Mouse (Mus musculus) forebrain, embryonic 12.5 days (tissue): ENCODE measurements around the gene Erbb3. TPM values are rescaled to one million over a fixed set of nuclear protein-coding genes. Genes with fewer than 3 reads are reported as not detected.

Source experiments
- ATAC-seq: fragments of 200-750 bp; cut with Nextera tagmentation; 2 replicates; pipeline ENCODE4 v1.8.0; 2017; ENCODE audit warnings: moderate TSS enrichment; ENCODE audit not compliant: low FRiP score
- H3K27ac ChIP-seq: fragments of 300-500 bp; sonication (generic); 2 replicates; pipeline ENCODE4 v1.5.1; 2016; ENCODE audit warnings: mild to moderate bottlenecking
- H3K27me3 ChIP-seq: fragments of 300-500 bp; sonication (generic); 2 replicates; pipeline ENCODE4 v1.6.1; 2016; ENCODE audit warnings: mild to moderate bottlenecking
- H3K36me3 ChIP-seq: fragments of 300-500 bp; sonication (generic); replicated peaks from 2 replicates; pipeline ENCODE4 v1.6.1; 2016; ENCODE audit warnings: mild to moderate bottlenecking
- H3K4me1 ChIP-seq: fragments of 300-500 bp; sonication (generic); 2 replicates; pipeline ENCODE4 v1.6.1; 2016
- H3K4me2 ChIP-seq: fragments of 300-500 bp; sonication (generic); 2 replicates; pipeline ENCODE4 v1.6.1; 2016; ENCODE audit warnings: mild to moderate bottlenecking, moderate library complexity
- H3K4me3 ChIP-seq: fragments of 300-500 bp; sonication (generic); replicated peaks from 2 replicates; pipeline ENCODE4 v1.5.1; 2016; ENCODE audit warnings: mild to moderate bottlenecking
- H3K9ac ChIP-seq: fragments of 300-500 bp; sonication (generic); 2 replicates; pipeline ENCODE4 v1.6.1; 2016; ENCODE audit warnings: mild to moderate bottlenecking
- H3K9me3 ChIP-seq: fragments of 300-500 bp; sonication (generic); 2 replicates; pipeline ENCODE4 v1.6.1; 2016
- WGBS: fragments of 180-500 bp; shearing (Covaris S2); methylation state at CpG from one replicate; pipeline ENCODE4 v1.1.7; 2016; 5-methylcytosine and 5-hydroxymethylcytosine counted together
- polyA plus RNA-seq: library from polyadenylated mRNA; unstranded; fragments of >200 nt; fragmentation: Nextera tagmentation; extraction: Ambion mirVana; gene quantifications from 2 replicates; pipeline ENCODE4 v1.2.1, GENCODE M21; 2016

The Erbb3 gene
- polyA plus RNA-seq, 1 experiment from 2014 or later: 2.0 TPM

DNA sequence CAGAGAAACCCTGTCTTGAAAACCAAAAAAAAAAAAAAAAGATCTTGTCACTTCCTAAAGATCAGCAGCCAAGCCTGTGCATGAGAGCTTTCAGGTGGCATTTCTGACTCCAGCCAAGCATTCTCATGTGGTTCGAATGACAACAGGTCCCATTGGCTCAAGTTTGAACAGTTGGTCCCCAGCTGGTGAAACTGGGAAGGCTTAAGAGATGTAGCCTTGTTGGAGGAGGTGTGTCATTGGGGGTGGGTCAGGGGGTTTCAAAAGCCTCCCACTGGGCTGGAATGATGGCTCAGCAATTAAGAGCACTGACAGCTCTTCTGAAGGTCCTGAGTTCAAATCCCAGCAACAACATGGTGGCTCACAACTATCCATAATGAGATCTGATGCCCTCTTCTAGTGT, 12.0 kb upstream of the Erbb3 start:
- H3K9me3 ChIP-seq: no peaks in the 10 kb centered on the region
- no peak overlapping the region for H3K4me3 ChIP-seq
- H3K27me3 ChIP-seq: no peaks in the 10 kb centered on the region
- H3K9ac ChIP-seq: no peak overlapping the region
- H3K27ac ChIP-seq: no peak overlapping the region
- H3K36me3 ChIP-seq: no peaks in the 10 kb centered on the region
- ATAC-seq: no peak
- no peaks in the 10 kb centered on the region for H3K4me1 ChIP-seq
- no peak overlapping the region for H3K4me2 ChIP-seq
- 78% methylated on average over 1 of the region's 1 CpGs for WGBS

DNA sequence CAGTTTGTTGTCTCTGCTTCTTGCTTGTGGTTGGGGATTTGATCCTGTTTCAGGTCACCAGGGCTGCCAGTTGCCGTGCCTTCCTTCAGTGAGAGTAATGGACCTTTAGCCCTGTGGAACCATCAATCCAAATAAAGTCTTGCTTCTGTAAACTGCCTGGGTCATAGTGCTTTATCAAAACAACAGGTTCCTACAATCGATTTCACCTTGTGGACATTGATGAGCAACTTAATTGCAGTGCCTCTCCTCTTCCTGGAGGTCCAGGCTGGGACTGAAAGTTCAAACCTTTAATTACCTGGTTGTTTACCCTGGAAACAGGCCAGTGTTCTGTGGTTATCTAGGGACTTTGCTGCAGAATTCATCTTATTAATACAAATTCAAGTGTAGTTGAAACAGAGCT, 9.0 kb upstream of the Erbb3 start:
- no peak overlapping the region for H3K9ac ChIP-seq
- ATAC-seq: no peak
- WGBS: 77% methylated on average over 2 of the region's 2 CpGs

DNA sequence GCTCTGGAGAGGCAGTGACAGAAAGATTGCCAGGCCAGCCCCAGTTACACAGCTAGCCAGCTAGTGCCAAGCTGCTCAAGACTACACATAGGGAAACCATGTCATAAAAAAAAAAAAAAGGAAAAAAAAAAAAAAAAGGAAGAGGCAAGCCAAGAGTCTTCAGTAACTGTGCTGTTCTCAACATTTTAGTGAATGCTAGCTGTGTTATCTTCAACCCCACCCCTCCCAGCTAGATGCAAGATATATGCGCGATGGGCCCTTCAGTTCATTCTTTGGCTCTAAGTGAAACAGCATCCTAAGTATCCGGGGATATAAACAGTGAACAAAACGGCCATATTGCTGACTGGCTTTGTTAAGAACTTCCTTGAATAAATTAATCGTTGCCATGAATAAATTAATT, 3.3 kb upstream of the Erbb3 start:
- Histone ChIP-seq H3K9me3 (no peaks in the 10 kb centered on the region), H3K4me1 (peaks cover 17% of the 10 kb centered on the region), H3K4me3 (no peak overlapping the region), H3K27me3 (peaks cover 35% of the 10 kb centered on the region), H3K9ac (no peak overlapping the region), H3K4me2 (no peak overlapping the region), H3K27ac (no peak overlapping the region), H3K36me3 (no peaks in the 10 kb centered on the region)
- WGBS: 78% methylated on average over 5 of the region's 5 CpGs
- ATAC-seq: no peak

More for the DNA sequence above, 9.0 kb upstream of the Erbb3 start:
- Histone ChIP-seq H3K36me3 (no peaks in the 10 kb centered on the region), H3K27ac (no peak overlapping the region), H3K4me2 (no peak overlapping the region), H3K4me1 (no peaks in the 10 kb centered on the region), H3K4me3 (no peak overlapping the region), H3K27me3 (peaks cover 9% of the 10 kb centered on the region), H3K9me3 (no peaks in the 10 kb centered on the region)

DNA sequence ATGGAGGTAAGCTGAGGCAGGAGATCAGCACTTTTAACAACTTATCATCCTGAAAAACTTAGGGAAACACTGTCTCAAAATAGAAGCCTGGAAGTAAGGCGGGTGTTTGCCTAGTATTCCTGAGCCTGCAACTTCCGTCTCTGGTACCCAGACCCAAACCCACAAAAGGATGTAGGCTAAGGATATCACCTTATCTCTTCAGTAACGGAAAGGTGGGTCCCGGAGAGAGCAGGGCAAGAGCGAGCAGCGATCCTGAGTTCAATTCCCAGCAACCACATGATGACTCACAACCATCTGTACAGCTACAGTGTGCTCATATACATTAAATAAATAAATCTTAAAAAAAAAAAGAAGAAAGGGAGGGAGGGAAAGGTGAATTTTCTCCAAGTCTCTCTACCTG, 2.0 kb upstream of the Erbb3 start:
- Histone ChIP-seq H3K9me3 (no peaks in the 10 kb centered on the region), H3K9ac (no peak overlapping the region), H3K4me1 (peaks cover 17% of the 10 kb centered on the region), H3K36me3 (no peaks in the 10 kb centered on the region), H3K4me2 (no peak overlapping the region), H3K27me3 (peaks cover 49% of the 10 kb centered on the region), H3K27ac (no peak overlapping the region), H3K4me3 (no peak overlapping the region)
- no peak for ATAC-seq
- 94% methylated on average over 6 of the region's 6 CpGs for WGBS

- Histone ChIP-seq H3K27me3 (peaks cover 61% of the 10 kb centered on the region), H3K36me3 (no peaks in the 10 kb centered on the region), H3K27ac (0 out of 2 replicates have a peak overlapping the region, but pooled peaks have one; percentile 19), H3K4me1 (peaks cover 17% of the 10 kb centered on the region), H3K9me3 (no peaks in the 10 kb centered on the region), H3K9ac (peak overlapping the region; percentile 64), H3K4me2 (peak overlapping the region; percentile 98), H3K4me3 (peak overlapping the region; percentile 67)
- 0% methylated on average over 43 of the region's 43 CpGs for WGBS
- ATAC-seq: peak; percentile 64
These were observed 790 bp upstream of the Erbb3 start for GRCm38 (mm10) chr10:128590193-128590690.

- H3K27ac ChIP-seq: no peak overlapping the region
- H3K9ac ChIP-seq: peak overlapping the region; percentile 64
- H3K4me1 ChIP-seq: peaks cover 17% of the 10 kb centered on the region
- H3K9me3 ChIP-seq: no peaks in the 10 kb centered on the region
- WGBS: 2% methylated on average over 23 of the region's 23 CpGs
- peak overlapping the region; percentile 98 for H3K4me2 ChIP-seq
- H3K4me3 ChIP-seq: peak overlapping the region; percentile 67
- peaks cover 69% of the 10 kb centered on the region for H3K27me3 ChIP-seq
- H3K36me3 ChIP-seq: no peaks in the 10 kb centered on the region
- ATAC-seq: peak; percentile 28; the same call in 1 of the 2 replicates
These were observed 533 bp downstream of the Erbb3 start for GRCm38 (mm10) chr10:128588775-128589463.

DNA sequence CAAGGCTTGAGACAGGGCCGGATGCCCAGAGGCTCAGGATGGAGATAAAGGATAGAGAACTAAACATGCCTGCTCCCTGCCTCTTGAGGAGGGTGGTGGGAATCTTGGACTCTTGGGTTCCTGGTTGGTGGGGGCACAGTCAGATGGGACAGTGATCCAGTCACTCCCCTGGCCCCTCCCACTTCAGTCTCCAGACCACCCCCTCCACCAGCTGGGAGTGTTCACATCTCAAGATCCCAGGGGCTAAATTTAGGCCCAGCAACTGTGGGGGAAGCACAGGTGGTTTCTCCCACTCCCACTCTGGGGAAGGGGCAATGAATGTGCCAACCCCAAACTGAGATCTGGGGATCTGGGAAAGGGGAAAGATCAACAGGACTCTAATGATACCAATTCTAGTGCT, 1.3 kb downstream of the Erbb3 start:
- Histone ChIP-seq H3K4me2 (no peak overlapping the region), H3K4me3 (no peak overlapping the region), H3K9ac (no peak overlapping the region), H3K36me3 (no peaks in the 10 kb centered on the region), H3K9me3 (no peaks in the 10 kb centered on the region), H3K4me1 (peaks cover 17% of the 10 kb centered on the region), H3K27me3 (peaks cover 71% of the 10 kb centered on the region), H3K27ac (no peak overlapping the region)
- 25% methylated on average over 1 of the region's 1 CpGs for WGBS
- no peak for ATAC-seq

DNA sequence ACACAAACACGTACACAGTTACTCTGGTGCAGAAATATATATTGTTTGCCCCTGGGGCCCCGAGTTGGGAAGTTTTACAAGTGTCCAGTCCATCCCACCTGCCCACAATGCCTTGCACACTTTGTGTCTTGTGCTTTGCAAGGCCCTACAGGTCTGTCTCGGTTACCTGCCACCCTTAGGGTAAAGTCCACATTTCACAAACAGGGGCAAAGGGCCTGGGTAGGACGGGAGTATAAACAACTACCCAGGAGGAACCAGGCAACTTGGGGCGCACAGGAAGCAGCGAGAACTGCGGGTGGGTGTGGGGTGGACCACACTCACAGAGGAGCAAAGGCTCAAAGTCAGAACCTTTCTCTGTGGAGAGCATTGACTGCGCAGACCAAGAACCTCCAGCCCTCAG, 1.8 kb downstream of the Erbb3 start:
- H3K9ac ChIP-seq: no peak overlapping the region
- H3K4me2 ChIP-seq: no peak overlapping the region
- 59% methylated on average over 8 of the region's 8 CpGs for WGBS
- peaks cover 74% of the 10 kb centered on the region for H3K27me3 ChIP-seq
- H3K27ac ChIP-seq: no peak overlapping the region
- no peaks in the 10 kb centered on the region for H3K9me3 ChIP-seq
- no peak for ATAC-seq
- H3K36me3 ChIP-seq: no peaks in the 10 kb centered on the region
- H3K4me1 ChIP-seq: peaks cover 17% of the 10 kb centered on the region
- H3K4me3 ChIP-seq: no peak overlapping the region

- Histone ChIP-seq H3K27ac (no peak overlapping the region), H3K9ac (no peak overlapping the region), H3K27me3 (peaks cover 74% of the 10 kb centered on the region), H3K9me3 (no peaks in the 10 kb centered on the region), H3K4me2 (no peak overlapping the region), H3K4me3 (no peak overlapping the region), H3K36me3 (no peaks in the 10 kb centered on the region), H3K4me1 (peaks cover 17% of the 10 kb centered on the region)
- no peak for ATAC-seq
- WGBS: 50% methylated on average over 4 of the region's 4 CpGs
These were observed 2.3 kb downstream of the Erbb3 start for GRCm38 (mm10) chr10:128587120-128587519.

DNA sequence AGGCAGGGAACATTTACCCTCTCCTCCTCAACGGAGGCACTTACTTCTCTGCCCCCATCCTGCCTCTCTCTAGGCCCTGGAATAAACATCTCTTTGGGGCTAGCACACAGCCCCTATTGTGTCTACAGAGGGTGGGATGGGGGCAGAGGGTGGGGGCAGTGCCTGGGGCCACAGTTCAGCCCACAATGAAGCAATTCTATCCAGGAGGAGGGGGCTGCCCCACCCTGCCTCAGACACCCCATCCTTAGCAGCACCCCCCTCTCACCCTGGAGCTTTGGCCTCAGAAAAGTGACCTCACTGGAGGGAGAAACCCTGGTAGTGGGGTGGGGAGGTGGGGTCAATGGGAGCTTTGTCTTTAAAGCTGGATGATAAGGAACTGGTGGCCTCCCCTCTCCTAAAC, 2.9 kb downstream of the Erbb3 start:
- Histone ChIP-seq H3K36me3 (no peaks in the 10 kb centered on the region), H3K4me1 (peaks cover 17% of the 10 kb centered on the region), H3K27ac (no peak overlapping the region), H3K4me3 (no peak overlapping the region), H3K4me2 (no peak overlapping the region), H3K9ac (no peak overlapping the region), H3K9me3 (no peaks in the 10 kb centered on the region), H3K27me3 (peaks cover 74% of the 10 kb centered on the region)
- WGBS: 15% methylated on average over 1 of the region's 1 CpGs
- ATAC-seq: no peak

- H3K4me2 ChIP-seq: no peak overlapping the region
- WGBS: 9% methylated on average over 4 of the region's 4 CpGs
- H3K36me3 ChIP-seq: no peaks in the 10 kb centered on the region
- peaks cover 4% of the 10 kb centered on the region for H3K4me1 ChIP-seq
- no peak overlapping the region for H3K9ac ChIP-seq
- H3K27ac ChIP-seq: no peak overlapping the region
- H3K4me3 ChIP-seq: no peak overlapping the region
- H3K27me3 ChIP-seq: peaks cover 64% of the 10 kb centered on the region
- H3K9me3 ChIP-seq: no peaks in the 10 kb centered on the region
- ATAC-seq: no peak
These were observed 5.1 kb downstream of the Erbb3 start for GRCm38 (mm10) chr10:128584386-128584785.

GRCm38 (mm10) chr10:128583644-128584043, 5.8 kb downstream of the Erbb3 start:
- no peak overlapping the region for H3K4me2 ChIP-seq
- H3K36me3 ChIP-seq: no peaks in the 10 kb centered on the region
- H3K9ac ChIP-seq: no peak overlapping the region
- no peak; the same call in 1 of the 2 replicates for ATAC-seq
- H3K27ac ChIP-seq: no peak overlapping the region
- no peak overlapping the region for H3K4me3 ChIP-seq
- H3K27me3 ChIP-seq: peaks cover 57% of the 10 kb centered on the region
- no peaks in the 10 kb centered on the region for H3K9me3 ChIP-seq
- no peaks in the 10 kb centered on the region for H3K4me1 ChIP-seq
- 25% methylated on average over 7 of the region's 7 CpGs for WGBS

- no peaks in the 10 kb centered on the region for H3K36me3 ChIP-seq
- H3K9me3 ChIP-seq: no peaks in the 10 kb centered on the region
- H3K4me2 ChIP-seq: no peak overlapping the region
- no peak overlapping the region for H3K9ac ChIP-seq
- H3K27ac ChIP-seq: no peak overlapping the region
- H3K4me1 ChIP-seq: no peaks in the 10 kb centered on the region
- no peak for ATAC-seq
- 84% methylated on average over 4 of the region's 4 CpGs for WGBS
- H3K27me3 ChIP-seq: peaks cover 18% of the 10 kb centered on the region
- no peak overlapping the region for H3K4me3 ChIP-seq
These were observed 9.7 kb downstream of the Erbb3 start for GRCm38 (mm10) chr10:128579731-128580130.
